Mouse (Mus musculus) urinary bladder, adult 2 months (tissue): ENCODE data around the gene Dab1. TPM values are rescaled to one million over a fixed set of nuclear protein-coding genes. Genes with fewer than 3 reads are reported as not detected.

ENCODE experiments used
- DNase-seq: peaks from one replicate; pipeline ENCODE4 v3.0.0; 2022; ENCODE audit warnings: low spot score
- polyA plus RNA-seq: library from polyadenylated mRNA; depleted of rRNA; stranded (reverse); fragments of >200 nt; gene quantifications from 2 replicates; pipeline ENCODE4 v1.2.3, GENCODE M21; 2012

The Dab1 gene
- polyA plus RNA-seq, 1 experiment = 2.6 TPM

DNA sequence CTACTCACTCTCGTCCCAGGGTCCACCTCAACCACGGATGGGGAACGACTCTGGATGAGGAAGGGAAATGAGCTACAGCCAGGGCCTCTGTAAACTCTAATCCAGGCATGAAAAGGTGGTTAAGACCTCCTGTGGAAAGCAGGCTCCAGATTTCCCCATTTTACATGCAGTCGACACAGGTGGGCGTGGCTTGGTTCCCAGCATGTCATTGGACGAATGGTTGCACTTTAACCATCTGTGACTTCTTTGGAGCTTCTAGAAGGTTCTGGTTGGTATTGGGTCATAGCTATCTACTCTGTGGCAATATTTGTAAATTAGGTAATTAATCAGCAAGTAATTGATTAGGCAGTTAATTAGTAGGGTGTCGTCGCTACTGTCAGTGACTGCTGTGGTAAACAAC is 752.0 kb downstream of the Dab1 start:
- no peak for DNase-seq

DNA sequence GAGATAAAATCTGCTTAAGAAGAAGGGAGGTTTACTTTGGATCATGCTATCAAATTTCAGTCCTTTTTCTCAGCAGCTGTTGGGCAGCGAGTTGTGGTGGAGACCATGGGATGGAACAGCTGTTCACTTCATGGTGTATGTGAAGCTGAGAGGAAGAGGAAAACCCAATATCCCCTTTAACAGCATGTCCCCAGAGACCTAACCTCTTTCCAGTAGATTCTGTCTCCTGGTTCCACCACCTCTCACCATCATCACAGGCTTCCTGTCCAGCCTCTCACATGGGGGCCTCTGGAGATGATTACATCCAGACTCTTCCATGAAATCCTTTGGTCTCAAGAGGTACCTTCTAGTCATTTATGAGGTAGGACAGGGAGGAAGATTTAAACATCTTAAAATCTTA is 755.0 kb downstream of the Dab1 start:
- no peak for DNase-seq

DNA sequence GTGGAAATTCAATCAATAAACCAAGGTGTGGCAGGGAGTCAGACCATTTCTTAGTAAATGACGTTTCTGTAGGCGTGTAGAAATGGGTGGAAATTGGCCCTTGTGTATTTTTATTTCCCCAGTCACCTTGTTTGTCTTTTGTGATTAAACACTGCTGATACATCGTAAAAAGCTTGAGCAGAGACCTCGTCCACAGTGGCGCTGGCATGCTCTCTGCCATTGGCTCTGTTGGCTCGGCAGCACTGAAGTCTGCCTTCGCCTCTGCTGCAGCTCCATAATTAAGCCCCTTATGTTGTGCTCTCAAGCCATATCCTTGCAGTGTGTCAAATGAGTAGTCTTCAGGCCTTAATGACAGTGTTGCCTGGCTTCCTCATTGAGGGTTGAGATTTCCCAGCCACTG is 765.5 kb downstream of the Dab1 start:
- no peak for DNase-seq

DNA sequence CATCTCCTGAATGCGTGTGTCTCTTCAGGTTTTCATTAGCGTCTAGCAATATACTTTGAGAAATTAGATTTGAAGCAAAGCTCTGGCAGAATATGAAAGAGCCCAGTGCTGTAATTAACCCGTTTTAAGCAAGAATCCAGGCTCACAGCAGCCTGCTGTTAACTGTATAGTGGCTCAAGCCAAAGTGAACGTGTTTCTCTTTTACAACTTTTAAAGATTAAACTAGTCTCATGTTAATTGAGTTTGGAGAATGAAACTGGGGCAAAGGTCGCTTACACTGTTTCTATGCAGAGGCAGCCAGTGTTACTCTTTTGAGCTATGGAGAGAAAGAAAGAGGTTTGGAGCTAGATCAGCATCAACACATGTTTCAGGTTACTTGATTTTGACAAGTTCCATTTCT is 766.1 kb downstream of the Dab1 start:
- no peak for DNase-seq

DNA sequence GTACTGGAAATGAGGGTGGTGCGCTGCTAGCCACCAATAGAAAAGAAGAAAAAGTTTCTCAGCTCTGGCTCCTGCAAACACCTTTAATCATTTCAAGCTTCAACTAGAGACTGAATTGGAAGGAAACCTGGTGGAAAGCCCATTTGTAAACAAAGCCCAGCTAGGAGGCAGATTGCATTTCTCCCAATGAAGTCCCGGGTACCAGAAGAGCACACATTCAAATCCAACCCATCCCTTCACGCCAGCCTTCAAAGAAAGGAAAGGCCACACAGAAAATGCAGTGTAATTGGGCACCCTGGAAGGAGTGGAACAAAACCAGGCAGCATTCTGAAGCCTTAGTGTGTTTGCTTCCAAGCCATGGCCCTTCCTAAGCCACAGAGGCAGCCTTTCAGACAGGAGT is 776.4 kb downstream of the Dab1 start:
- no peak for DNase-seq

DNA sequence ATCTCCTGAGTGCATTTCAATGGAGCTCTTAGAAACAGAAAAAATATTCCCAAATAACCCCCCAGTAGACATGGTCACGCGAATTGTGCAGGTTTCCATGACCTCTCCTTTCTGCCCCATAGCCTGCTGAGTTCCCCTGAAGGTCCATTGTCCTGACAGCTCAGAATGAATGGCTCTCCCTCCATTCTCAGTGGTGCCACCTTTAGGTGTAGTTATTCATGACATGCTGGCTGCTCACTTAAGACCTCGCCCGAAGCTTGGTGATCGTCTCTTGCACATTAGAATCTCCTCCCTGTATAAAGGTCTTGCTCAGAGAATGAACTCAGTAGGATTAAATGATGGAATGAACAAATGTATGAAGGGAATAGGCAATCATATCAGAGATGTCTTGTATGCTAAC is 776.9 kb downstream of the Dab1 start:
- no peak for DNase-seq

DNA sequence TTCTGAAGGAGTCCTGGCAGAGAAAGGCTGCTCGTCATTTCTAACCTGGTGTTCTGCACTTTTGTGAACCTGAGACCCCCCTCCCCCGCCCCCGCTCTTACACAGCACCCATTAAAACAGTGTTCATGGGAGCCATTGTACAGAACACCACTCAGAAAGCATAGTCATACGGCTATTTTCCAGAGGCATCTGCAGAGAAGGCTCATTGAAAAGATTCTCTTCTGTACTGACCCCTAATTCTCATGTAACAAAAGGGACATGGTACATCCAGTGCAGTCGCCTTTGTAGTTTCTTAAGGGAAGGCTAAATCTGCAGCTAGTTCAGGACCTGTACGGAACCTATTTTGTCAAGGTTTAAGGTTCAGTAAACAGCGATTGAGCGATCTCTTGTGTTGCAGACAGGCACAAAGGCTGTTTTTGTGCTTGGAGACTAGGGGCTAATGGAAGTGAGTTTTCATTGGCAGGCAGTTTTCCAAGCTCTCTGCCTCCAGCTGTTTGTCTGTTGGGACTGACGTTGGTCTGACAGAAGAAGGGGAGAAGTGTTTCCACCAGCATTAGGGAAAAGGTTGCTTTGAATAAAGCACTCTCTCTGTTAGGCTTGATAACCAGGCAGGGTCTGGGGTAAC is 780.1 kb downstream of the Dab1 start:
- DNase-seq = no peak

DNA sequence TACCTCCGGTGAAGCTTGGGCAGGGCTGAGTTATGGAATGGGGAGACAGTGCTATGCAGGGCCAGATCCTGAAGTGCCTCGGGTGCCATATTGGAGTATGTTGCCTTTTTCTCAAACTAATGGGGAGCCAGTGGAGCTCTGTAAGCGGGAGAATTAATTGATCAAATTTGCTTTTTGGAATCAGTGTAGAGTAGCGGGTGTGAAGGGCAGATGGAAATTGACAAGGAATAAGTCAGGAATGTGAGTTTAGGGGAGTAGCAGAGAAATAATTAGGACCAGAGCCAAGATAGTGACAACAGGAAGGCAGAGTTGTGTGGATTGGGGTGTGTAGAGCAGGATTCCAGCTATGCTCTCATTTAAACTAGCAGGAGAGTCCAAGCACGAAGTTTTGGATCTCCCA is 784.9 kb downstream of the Dab1 start:
- no peak for DNase-seq

DNA sequence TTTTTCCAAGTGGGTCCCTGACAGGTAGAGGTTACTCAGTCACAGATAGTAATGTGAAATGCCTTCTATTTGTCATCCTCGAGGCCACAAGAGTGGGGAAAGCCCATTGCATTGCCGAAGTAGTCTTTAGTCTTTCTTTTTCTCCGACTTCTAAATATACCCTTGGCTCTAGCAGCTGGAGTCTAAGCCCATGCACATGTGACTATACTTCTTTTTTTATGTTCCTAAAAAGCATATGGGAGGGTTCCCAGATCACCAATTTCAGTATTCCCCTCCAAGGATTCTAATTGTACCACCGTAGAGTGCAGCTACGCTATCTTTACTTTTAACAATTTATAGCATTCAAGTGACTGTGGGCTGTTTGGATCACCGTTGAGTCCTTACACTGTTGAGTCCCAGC is 791.8 kb downstream of the Dab1 start:
- DNase-seq = no peak

DNA sequence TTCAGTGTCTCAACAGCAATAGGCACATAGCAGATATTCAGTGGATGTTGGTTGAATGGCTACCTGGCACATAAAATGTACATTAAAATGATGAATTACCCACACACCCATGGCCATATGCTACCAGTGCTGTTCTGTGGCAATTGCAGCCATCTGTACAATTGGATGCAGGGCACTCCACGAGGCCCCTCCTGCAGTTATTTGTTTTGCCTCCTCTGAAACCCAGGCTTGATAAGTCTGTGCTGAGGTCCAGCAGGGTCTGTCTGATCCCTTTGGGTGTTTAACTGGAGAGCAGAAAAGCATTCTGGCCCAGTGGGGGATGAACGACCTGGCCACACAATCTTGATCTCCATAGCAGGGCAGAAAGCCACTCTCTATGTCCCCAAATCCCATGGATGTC is 796.3 kb downstream of the Dab1 start:
- no peak for DNase-seq

DNA sequence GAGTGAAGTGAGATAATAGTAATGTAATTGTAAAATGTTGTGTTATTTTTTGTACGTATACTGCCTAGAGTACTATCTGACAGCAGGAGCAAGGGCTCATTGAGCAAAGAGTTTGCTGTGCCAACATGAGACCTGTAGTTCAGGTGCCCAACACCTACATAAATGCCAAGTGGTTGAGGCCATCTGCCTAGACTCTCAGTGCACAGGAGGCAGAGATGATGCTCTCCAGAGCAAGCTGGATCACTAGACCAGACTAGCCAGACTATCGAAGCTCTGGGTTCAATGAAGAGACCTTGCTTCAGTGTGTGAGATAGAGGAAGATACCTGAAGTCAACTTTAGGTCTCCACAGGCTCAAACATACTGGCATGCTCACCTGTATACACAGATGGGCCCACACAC is 799.2 kb downstream of the Dab1 start:
- DNase-seq = no peak

DNA sequence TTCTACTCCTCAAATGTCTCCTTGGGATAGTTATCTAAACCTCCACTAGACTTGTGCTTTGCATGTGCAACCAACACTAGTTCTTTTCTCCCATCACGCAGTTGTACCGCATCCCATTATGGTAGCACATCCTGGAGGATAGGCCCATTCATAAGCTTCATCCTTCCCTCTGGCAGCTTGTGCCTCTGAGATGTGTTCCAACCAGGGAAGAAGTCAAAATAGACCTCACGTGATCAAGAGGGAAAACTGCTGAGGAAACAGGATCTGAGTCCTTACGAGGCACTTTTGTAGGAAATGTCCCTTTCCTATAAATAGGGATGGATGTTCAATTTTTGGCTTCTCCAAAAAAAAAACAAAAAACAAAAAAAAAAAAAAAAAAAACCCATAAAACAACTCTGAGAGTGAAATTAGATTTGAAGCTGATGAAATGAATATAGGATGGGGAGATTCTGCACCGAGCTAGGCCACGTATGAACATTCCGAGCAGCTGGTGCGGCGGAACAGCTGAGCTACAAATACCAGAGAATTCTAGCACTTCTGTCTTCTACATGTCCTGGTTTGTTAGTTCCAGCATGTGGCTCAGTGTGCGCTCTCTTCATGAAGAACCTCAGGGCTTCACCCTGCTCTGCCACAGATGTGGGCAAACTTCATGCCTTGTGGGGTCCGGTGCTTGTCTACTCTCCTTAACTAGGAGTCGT is 802.0 kb downstream of the Dab1 start:
- no peak for DNase-seq

DNA sequence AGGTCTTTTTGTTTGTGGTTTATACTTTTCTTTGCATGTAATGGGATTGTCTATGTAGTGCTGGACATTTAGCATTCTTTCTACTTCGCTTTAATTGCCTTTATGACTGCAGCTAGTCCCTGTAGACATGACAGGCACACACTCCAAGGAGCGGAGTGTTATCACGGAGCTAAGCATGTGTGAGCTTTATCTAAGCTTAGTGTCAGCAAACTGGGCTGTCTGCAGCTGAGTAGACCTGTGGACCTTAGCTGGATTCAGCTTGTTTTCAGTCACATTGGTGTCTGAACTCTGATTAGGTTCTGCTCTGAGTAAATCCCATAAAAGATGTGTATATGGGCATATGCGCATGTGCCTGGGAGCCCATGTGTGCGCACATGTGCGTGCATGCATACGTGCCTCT is 810.0 kb downstream of the Dab1 start:
- no peak for DNase-seq

DNA sequence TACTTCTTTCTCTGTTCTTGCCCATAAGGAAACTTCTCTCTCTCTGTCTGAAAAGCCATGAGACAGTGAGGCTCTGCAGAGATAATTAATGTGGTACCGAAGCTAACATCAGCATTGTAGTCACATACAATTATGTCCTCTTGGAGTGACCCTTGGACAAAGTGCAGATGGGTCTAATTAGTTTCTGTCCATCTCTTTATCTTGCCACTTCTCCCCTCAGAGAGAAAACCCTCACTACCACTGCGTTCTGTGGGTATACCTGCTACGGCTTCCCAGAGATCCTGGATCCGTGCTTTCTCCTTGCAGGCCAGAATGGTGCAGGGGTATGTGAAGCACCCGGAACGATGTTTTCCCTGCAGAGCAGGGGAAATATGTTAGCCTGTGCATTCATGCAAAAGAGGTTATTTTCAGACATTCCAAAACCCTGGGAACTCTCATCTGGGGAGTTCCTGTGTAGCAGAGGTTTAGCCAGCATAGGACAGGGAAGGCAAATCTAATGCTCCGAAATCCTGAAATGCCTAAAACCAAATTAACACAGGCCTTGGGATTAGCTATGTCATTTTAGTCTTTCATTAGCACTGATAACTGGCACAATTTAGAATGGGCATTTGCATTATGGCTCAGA is 812.2 kb downstream of the Dab1 start:
- no peak for DNase-seq

DNA sequence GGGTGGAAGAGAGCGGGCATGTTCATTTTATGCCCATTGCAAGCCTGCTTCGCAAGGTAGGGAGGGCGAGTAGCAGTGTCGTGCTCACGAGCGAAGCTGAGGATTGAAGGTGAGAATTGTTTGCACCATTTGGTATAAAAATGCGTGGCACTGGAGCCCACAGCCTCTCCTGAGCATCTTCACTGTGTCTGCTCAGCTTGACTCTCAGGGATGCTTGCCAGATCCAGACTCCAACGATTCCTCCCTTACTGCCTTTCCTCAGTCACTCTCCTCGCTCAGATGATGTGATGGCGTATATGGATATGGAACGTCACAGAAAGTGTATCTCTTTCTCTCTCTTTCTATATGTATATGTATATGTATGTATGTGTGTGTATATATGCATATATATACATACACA is 813.0 kb downstream of the Dab1 start:
- no peak for DNase-seq

DNA sequence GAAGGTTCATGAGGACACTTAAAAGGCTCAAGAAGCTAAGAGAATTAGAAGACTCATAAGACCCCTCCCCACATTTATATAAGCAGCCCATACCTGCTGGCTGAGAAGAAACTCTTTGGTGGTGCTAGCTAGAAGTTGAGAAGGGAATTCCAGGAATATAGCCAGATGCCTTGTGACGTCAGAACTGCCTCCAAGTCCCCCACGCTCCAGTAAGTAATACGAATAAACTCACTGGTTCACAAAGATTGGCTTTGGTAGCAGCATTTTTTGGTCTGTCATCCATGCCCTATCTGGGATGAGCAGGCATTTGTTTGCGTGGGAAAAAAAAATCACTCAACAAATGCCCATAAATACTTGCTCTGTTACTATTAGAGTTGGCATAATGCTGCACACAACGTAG is 816.6 kb downstream of the Dab1 start:
- no peak for DNase-seq

DNA sequence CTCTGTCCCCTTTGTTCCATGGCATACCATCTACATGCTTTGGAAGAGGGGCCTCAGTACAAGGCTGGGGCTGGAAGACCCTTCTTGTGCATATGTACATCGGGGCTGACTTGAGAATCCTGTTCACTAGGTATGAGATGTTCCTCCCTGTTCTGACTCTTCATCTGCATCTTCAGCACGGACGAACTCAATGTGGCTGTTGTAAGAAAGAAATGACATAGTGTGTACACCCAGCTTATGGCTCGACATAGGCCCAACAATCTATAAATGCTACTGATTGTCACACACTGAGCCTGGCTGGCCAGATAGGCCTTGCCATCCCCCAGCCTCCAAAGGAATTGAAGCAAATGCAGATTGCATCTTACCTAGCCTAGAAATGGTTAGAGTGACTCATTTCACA is 817.3 kb downstream of the Dab1 start:
- DNase-seq = no peak

DNA sequence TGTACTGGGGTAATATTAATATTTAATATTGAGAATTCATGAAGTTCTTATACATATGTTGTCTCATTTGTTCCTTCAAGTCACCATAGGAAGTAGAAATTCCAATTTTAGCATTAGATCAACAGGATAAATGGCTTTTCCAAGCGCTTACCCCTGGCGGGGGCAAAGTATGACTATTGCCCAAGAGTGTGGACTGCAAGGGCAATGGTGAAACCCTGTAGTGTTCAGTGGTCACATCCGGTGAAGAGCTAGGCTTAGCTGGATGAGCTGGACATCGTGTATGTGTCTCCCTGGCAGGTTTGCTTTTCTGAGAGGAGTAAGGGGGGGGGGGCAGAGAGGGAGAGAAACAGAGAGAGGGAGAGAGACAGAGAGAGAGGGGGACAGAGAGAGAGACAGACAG is 819.6 kb downstream of the Dab1 start:
- DNase-seq = no peak

DNA sequence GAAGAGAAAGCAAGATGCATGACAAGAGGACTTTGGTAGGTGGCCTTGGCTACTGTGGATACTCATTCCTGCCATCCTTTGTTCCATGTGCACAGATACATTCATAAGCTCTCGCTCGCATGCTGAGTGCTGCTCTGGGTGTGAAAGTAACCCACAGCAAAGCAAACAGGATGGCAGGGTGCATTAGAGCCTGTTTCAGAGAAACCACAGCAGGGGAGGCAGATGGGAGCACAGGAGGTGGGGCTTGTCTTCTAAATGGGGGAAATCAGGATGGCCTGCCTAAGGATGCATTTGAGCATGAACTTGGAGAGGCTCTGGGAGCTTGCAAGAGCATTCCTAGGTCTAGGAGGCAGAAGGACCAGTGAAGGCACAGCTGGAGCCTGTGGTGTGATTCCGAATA is 820.5 kb downstream of the Dab1 start:
- no peak for DNase-seq

DNA sequence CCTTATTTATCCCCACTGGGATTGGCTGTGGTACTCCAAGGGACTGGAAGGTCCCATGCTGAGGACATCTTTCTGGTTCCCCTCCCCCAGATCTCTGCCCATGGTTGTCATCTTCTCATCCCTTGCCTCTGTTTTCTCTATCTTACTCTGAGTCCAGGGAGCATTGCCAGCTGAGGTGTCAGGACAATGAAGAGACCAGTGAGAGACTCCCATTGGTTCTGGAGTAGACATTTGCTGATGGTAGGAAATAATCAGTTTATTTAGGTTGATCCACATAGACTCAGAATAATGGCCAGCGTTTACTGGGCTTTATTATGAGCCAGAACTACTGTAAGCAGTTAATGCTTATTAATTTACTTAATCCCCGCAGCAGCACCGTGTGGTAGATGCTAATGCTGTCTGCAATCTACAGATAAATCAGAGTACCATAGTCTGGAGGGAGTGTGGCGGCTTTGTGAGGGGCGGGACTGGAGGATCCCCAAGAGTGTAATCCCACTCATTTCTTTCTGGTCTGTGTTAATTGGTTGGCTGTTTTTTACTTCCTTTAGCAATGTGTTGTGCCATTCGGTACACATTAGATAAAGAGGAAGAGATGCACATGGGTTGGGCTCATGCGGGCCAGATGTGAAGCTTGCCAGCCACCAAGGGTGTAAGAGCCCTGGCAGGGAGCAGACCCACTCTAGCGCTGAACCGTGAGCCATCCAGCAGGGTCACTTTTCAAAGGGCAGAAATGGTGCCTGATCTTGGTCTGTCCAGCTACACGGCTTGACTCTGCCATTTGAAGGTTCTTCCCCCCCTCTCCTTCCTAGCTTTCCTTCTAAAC is 824.0 kb downstream of the Dab1 start:
- DNase-seq = no peak

DNA sequence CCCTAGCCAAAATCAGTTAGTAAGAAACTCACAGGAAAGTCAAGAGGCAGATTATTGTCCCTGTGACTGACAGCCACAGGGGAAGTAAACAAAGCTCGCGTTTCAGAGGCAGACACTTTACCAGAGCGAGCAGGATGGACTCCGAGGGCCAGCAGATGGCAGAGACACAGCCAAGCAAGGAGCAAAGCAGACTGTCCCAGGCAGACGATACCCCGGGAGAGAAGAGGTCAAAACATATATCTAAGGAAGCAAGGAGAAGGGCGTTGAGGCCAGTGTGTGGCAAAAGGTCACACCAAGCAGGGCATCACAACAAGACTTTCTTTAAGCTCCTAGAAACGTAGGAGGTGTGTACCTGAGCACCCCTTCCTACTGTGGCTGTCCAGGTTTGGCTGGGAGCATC is 824.6 kb downstream of the Dab1 start:
- no peak for DNase-seq

DNA sequence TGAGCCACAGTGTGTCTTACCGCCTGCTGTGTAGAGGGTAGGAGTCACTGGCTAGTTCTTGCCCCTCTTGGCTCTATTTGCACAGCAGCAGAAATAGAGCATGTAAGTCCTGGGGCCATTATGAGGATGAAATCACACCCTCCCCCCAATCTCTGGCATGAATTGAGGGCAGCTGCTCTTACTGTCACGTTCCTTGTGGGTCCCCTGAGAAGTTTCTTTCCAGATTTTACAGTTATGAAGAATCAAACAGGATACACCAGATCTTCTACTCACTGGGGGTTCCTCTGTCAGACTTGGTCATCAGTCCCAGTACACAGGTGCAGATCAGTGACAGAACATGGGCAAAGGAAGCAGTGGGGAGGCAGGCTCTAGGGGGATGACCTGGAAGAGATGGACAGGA is 825.8 kb downstream of the Dab1 start:
- DNase-seq = no peak

DNA sequence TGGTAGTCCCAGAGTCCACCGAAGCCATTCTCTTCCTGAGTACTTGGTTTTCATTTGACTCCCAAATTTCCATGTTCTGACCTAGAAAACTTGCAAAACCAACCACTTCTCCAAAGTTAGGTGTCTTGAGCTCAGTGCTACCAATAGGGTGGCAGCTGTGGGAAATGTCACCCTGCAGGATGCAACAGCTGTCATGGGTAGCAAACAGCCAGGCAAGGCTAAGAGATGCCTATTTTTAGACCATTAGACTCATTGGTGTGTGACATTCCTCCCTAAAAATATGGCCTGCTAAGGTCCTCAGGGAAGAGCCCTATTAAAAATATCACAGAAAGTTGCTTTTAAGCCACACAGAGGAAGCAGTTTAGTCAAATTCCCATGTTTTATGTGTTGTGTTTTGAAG is 829.0 kb downstream of the Dab1 start:
- DNase-seq = no peak
